Mouse (Mus musculus) macrophage (primary cell): ENCODE results near the gene Naa25. TPM values are rescaled to one million over a fixed set of nuclear protein-coding genes. Genes with fewer than 3 reads are reported as not detected.

Source experiments
- H3K27ac ChIP-seq: fragments of 350-480 bp; formaldehyde crosslinking; 2 replicates; pipeline ENCODE4 v1.9.0; 2021
- H3K36me3 ChIP-seq: fragments of 350-480 bp; formaldehyde crosslinking; 2 replicates; pipeline ENCODE4 v1.9.0; 2021; ENCODE audit errors: inconsistent target
- H3K4me3 ChIP-seq: fragments of 350-480 bp; formaldehyde crosslinking; 2 replicates; pipeline ENCODE4 v1.9.0; 2021; ENCODE audit errors: inconsistent target
- H3K79me2 ChIP-seq: fragments of 350-480 bp; formaldehyde crosslinking; 2 replicates; pipeline ENCODE4 v1.9.0; 2021; ENCODE audit errors: inconsistent target
- WGBS: methylation state at CpG from one replicate; pipeline ENCODE4 v1.1.7; 2026; ENCODE audit warnings: inconsistent platforms; ENCODE audit not compliant: missing documents; 5-methylcytosine and 5-hydroxymethylcytosine counted together
- polyA plus RNA-seq: library from polyadenylated mRNA; stranded (reverse); fragments of 250-400 nt; gene quantifications from 3 replicates; pipeline ENCODE4 v1.2.4, GENCODE M21; 2018; ENCODE audit warnings: inconsistent platforms

The Naa25 gene
- polyA plus RNA-seq, 1 experiment from 2014 or later = 17.0 TPM

GRCm38 (mm10) chr5:121407856-121408255, 10.1 kb downstream of the Naa25 start:
- no peak overlapping the region for H3K4me3 ChIP-seq
- H3K79me2 ChIP-seq = peaks cover 97% of the 10 kb centered on the region
- peaks cover 44% of the 10 kb centered on the region for H3K36me3 ChIP-seq
- no peak overlapping the region for H3K27ac ChIP-seq
- WGBS = 90% methylated on average over 8 of the region's 8 CpGs

GRCm38 (mm10) chr5:121410975-121411374, 13.2 kb downstream of the Naa25 start:
- WGBS = 96% methylated on average over 4 of the region's 4 CpGs
- peaks cover 72% of the 10 kb centered on the region for H3K79me2 ChIP-seq
- H3K4me3 ChIP-seq = no peak overlapping the region
- peaks cover 73% of the 10 kb centered on the region for H3K36me3 ChIP-seq
- H3K27ac ChIP-seq = no peak overlapping the region

GRCm38 (mm10) chr5:121420721-121421120, 23.0 kb downstream of the Naa25 start:
- Histone ChIP-seq H3K4me3 (no peak overlapping the region), H3K27ac (no peak overlapping the region), H3K79me2 (no peaks in the 10 kb centered on the region), H3K36me3 (peaks cover 86% of the 10 kb centered on the region)
- 98% methylated on average over 9 of the region's 9 CpGs for WGBS

GRCm38 (mm10) chr5:121422787-121423186, 25.1 kb downstream of the Naa25 start:
- no peak overlapping the region for H3K4me3 ChIP-seq
- H3K79me2 ChIP-seq = no peaks in the 10 kb centered on the region
- WGBS = 98% methylated on average over 6 of the region's 6 CpGs
- peaks cover 85% of the 10 kb centered on the region for H3K36me3 ChIP-seq
- H3K27ac ChIP-seq = no peak overlapping the region

GRCm38 (mm10) chr5:121423297-121423696, 25.6 kb downstream of the Naa25 start:
- H3K4me3 ChIP-seq = no peak overlapping the region
- 97% methylated on average over 4 of the region's 10 CpGs for WGBS
- peaks cover 85% of the 10 kb centered on the region for H3K36me3 ChIP-seq
- H3K27ac ChIP-seq = no peak overlapping the region
- no peaks in the 10 kb centered on the region; the same call in 1 of the 2 replicates for H3K79me2 ChIP-seq

GRCm38 (mm10) chr5:121428954-121429353, 31.2 kb downstream of the Naa25 start:
- Histone ChIP-seq H3K4me3 (no peak overlapping the region), H3K79me2 (no peaks in the 10 kb centered on the region; the same call in 1 of the 2 replicates), H3K36me3 (peaks cover 90% of the 10 kb centered on the region), H3K27ac (no peak overlapping the region)
- WGBS = 96% methylated on average over 3 of the region's 3 CpGs

GRCm38 (mm10) chr5:121438131-121438530, 40.4 kb downstream of the Naa25 start:
- WGBS = 94% methylated on average over 5 of the region's 5 CpGs
- H3K79me2 ChIP-seq = peaks cover 28% of the 10 kb centered on the region; the same call in 1 of the 2 replicates
- H3K27ac ChIP-seq = peak overlapping the region; percentile 41
- H3K4me3 ChIP-seq = no peak overlapping the region
- H3K36me3 ChIP-seq = peaks cover 87% of the 10 kb centered on the region

- 83% methylated on average over 11 of the region's 11 CpGs for WGBS
- Histone ChIP-seq H3K79me2 (peaks cover 34% of the 10 kb centered on the region; the same call in 1 of the 2 replicates), H3K36me3 (peaks cover 83% of the 10 kb centered on the region), H3K27ac (peak overlapping the region; percentile 41), H3K4me3 (no peak overlapping the region)
Observed at GRCm38 (mm10) chr5:121438756-121439155, 41.0 kb downstream of the Naa25 start.

- Histone ChIP-seq H3K79me2 (peaks cover 82% of the 10 kb centered on the region), H3K27ac (no peak overlapping the region), H3K4me3 (no peak overlapping the region), H3K36me3 (peaks cover 91% of the 10 kb centered on the region)
- WGBS = 86% methylated on average over 3 of the region's 3 CpGs
Observed at GRCm38 (mm10) chr5:121443548-121443947, 45.8 kb downstream of the Naa25 start.

- no peak overlapping the region for H3K4me3 ChIP-seq
- H3K27ac ChIP-seq = no peak overlapping the region
- peaks cover 90% of the 10 kb centered on the region for H3K36me3 ChIP-seq
- WGBS = 87% methylated on average over 5 of the region's 5 CpGs
- peaks cover 95% of the 10 kb centered on the region for H3K79me2 ChIP-seq
Observed at GRCm38 (mm10) chr5:121444870-121445269, 47.1 kb downstream of the Naa25 start.

GRCm38 (mm10) chr5:121448450-121448849, 50.7 kb downstream of the Naa25 start:
- no peak overlapping the region for H3K4me3 ChIP-seq
- H3K36me3 ChIP-seq = peaks cover 62% of the 10 kb centered on the region
- no peak overlapping the region for H3K27ac ChIP-seq
- WGBS = 92% methylated on average over 3 of the region's 3 CpGs
- peaks cover 91% of the 10 kb centered on the region for H3K79me2 ChIP-seq

GRCm38 (mm10) chr5:121449976-121450375, 52.2 kb downstream of the Naa25 start:
- Histone ChIP-seq H3K79me2 (peaks cover 78% of the 10 kb centered on the region), H3K27ac (peak overlapping the region; percentile 94), H3K4me3 (no peak overlapping the region), H3K36me3 (peaks cover 48% of the 10 kb centered on the region)
- WGBS = 41% methylated on average over 6 of the region's 6 CpGs

- H3K4me3 ChIP-seq = peak overlapping the region; percentile 80; the same call in 1 of the 2 replicates
Observed at GRCm38 (mm10) chr5:121450476-121450875, 52.7 kb downstream of the Naa25 start.

GRCm38 (mm10) chr5:121451203-121451602, 53.5 kb downstream of the Naa25 start:
- WGBS = 0% methylated on average over 8 of the region's 8 CpGs
- H3K79me2 ChIP-seq = peaks cover 65% of the 10 kb centered on the region
- peaks cover 36% of the 10 kb centered on the region for H3K36me3 ChIP-seq
- H3K4me3 ChIP-seq = peak overlapping the region; percentile 80
- H3K27ac ChIP-seq = peak overlapping the region; percentile 94

More at GRCm38 (mm10) chr5:121450476-121450875, 52.7 kb downstream of the Naa25 start:
- WGBS = 85% methylated on average over 9 of the region's 9 CpGs
- Histone ChIP-seq H3K27ac (peak overlapping the region; percentile 94), H3K36me3 (peaks cover 43% of the 10 kb centered on the region), H3K79me2 (peaks cover 73% of the 10 kb centered on the region)

GRCm38 (mm10) chr5:121451644-121452025, 53.9 kb downstream of the Naa25 start, which contains the start of gene Tmem116:
Gene Tmem116 (plus strand): TSS chr5:121451893.
- Histone ChIP-seq H3K4me3 (peak within 1 kb of the TSS; percentile 88), H3K27ac (peak within 1 kb of the TSS; percentile 97), H3K79me2 (peaks cover 61% of the 10 kb centered on the region), H3K36me3 (peaks cover 31% of the 10 kb centered on the region)
- 2% methylated on average over 17 of the region's 17 CpGs for WGBS
